Mouse (Mus musculus) B cell, adult 67 days (primary cell): ENCODE measurements around the gene Zbtb1. TPM values are rescaled to one million over a fixed set of nuclear protein-coding genes. Genes with fewer than 3 reads are reported as not detected.

Experiments used
- total RNA-seq, 2 experiments: library from RNA; stranded (reverse); gene quantifications; 4 replicates each; pipeline ENCODE4 v1.2.4; 2023

Gene Zbtb1
- 10 to 100 TPM; 15.1 to 19.3 TPM for total RNA-seq

GRCm38 (mm10) chr12:76369978-76370830, at the start of gene Zbtb1:
Gene Zbtb1, plus strand, starts transcription at chr12:76370266.

GRCm38 (mm10) chr12:76324679-76325431, 45.2 kb upstream of the Zbtb1 start, which contains the start of gene Akap5:
Gene Akap5, plus strand, starts transcription at chr12:76324891.

GRCm38 (mm10) chr12:76369206-76369977, 674 bp upstream of the Zbtb1 start, which contains the start of gene Zbtb25:
Gene Zbtb25, minus strand, starts transcription at chr12:76369602.

DNA sequence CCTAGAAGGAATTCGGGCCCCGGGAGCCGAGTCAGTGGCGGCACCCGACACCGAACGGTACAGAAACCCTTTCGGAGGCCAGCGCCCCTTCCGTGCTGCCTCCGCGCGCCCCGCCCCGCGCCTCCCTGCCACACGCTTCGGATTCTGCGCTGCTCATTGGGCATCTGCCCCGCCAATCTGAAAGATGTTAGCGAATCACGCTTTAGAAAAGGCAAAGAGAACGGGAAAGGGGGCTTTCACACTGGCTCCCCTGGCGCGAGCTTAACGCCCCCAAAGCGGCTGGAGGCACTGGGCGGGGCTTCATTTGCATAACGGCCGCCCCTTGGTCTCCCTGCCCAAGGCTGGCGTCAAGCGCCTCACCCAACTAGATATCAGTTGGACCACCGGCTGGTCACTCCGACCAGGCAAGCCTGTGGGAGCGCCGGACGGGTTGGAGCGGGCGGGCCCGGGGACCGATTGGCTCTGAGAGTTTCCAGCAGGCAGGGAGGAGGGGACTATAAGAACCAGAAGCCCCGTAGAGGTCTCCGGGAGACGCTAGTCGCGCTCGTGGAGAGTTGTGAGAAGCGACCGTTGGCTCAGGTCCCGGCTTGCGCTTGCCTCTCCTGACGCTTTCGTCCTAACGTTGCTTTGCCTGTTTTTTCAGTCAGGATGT, 33.9 kb downstream of the Zbtb1 start, which contains the start of gene Hspa2:
TSS of gene Hspa2 (plus strand) at position 291 of the 652 bp plus-strand sequence.

GRCm38 (mm10) chr12:76417433-76417854, 47.4 kb downstream of the Zbtb1 start, which contains the start of gene Ppp1r36:
Gene Ppp1r36, plus strand, starts transcription at chr12:76417538.

Other genes with a start within 250 kb of the Zbtb1 start
- not detected for gene Esr2, start 193.0 kb upstream of the Zbtb1 start, total RNA-seq
- gene Tex21, start 123.5 kb upstream of the Zbtb1 start, total RNA-seq = 1 to 10 TPM in 1 of 2 experiments, under 1 TPM in 1; 0.95 to 1.1 TPM
- 10 to 100 TPM; 56.5 TPM for gene Mthfd1, start 115.0 kb upstream of the Zbtb1 start, total RNA-seq
- 1 to 10 TPM; 1.6 to 2.3 TPM for gene Akap5, start 45.4 kb upstream of the Zbtb1 start, total RNA-seq
- gene Zbtb25, start 664 bp upstream of the Zbtb1 start, total RNA-seq = 10 to 100 TPM; 35.8 to 39.0 TPM
- 1 to 10 TPM; 9.9 to 10.0 TPM for gene Hspa2, start 33.9 kb downstream of the Zbtb1 start, total RNA-seq
- not detected for gene Ppp1r36, start 47.3 kb downstream of the Zbtb1 start, total RNA-seq
- gene Plekhg3, start 160.6 kb downstream of the Zbtb1 start, total RNA-seq = 10 to 100 TPM; 27.6 to 29.0 TPM